ENCODE assay signal across 20 mouse cellular contexts in the genomic region with DNA sequence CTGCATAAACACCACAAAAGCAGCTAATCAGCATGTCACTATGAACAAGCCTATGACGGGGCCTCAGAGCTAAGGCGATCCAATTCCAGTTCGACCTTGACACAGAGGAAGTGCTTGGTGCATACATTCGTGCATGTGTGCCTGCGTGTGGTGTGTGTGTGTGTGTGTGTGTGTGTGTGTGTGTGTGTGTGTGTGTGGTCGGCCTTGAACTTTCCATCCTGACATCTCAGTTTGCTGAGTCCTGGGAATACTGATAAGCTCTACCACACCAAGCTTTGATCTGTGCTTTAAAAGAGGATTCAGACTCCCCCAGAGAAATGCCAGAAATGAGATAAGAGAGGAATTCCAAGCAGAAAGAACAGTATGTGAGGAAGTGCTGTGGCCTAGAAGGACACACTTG.
DNase-seq lines count a peak whose midpoint lies in the region; ATAC-seq and TF ChIP-seq lines count a peak whose summit lies in the region.
"Had no signal": no experiment of that assay in that cellular context is flagged by ENCODE, and none has a peak within 500 bp of the region (broad histone marks: within the 10 kb centered on the region; RNA-seq: fewer than 3 reads in every experiment).

No protein-coding gene starts in this region.

- no peak overlapping the region for H3K9ac ChIP-seq in kidney, postnatal 0 days (ENCODE audit: low read depth, low read length)
- no peak overlapping the region for H3K9ac ChIP-seq in liver, embryonic 11.5 days (ENCODE audit: low read depth, low read length)
- H3K9ac ChIP-seq: forebrain, embryonic 12.5 days; limb, embryonic 15.5 days; midbrain, embryonic 15.5 days had no signal

- H3K4me2 ChIP-seq in kidney, postnatal 0 days (ENCODE audit: low read length), result no peak overlapping the region
- no peak overlapping the region for H3K4me2 ChIP-seq in liver, embryonic 11.5 days
- H3K4me2 ChIP-seq: forebrain, embryonic 12.5 days; limb, embryonic 15.5 days; midbrain, embryonic 15.5 days had no signal

- no peaks in the 10 kb centered on the region for H3K27me3 ChIP-seq in kidney, postnatal 0 days (ENCODE audit: insufficient read depth, low read length)
- no peaks in the 10 kb centered on the region for H3K27me3 ChIP-seq in liver, embryonic 11.5 days (replicated peaks; ENCODE audit: control insufficient read depth, insufficient read depth, low read length)
- H3K27me3 ChIP-seq: CH12.LX; forebrain, embryonic 12.5 days; limb, embryonic 15.5 days; midbrain, embryonic 15.5 days; Patski had no signal

- H3K27ac ChIP-seq in kidney, postnatal 0 days, result no peak overlapping the region
- H3K27ac ChIP-seq in liver, embryonic 11.5 days (ENCODE audit: low read depth, low read length), result no peak overlapping the region
- H3K27ac ChIP-seq: forebrain, embryonic 12.5 days; limb, embryonic 15.5 days; midbrain, embryonic 15.5 days had no signal

- H3K36me3 ChIP-seq in kidney, postnatal 0 days (ENCODE audit: insufficient read depth, low read length), result no peaks in the 10 kb centered on the region
- H3K36me3 ChIP-seq in liver, embryonic 11.5 days (ENCODE audit: control insufficient read depth, insufficient read depth, low read length), result no peaks in the 10 kb centered on the region
- H3K36me3 ChIP-seq: forebrain, embryonic 12.5 days; limb, embryonic 15.5 days; midbrain, embryonic 15.5 days had no signal

- H3K4me3 ChIP-seq in kidney, postnatal 0 days (replicated peaks; ENCODE audit: low read depth, low read length), result no peak overlapping the region
- H3K4me3 ChIP-seq in liver, embryonic 11.5 days (ENCODE audit: low read depth, low read length), result no peak overlapping the region
- H3K4me3 ChIP-seq: forebrain, embryonic 12.5 days; limb, embryonic 15.5 days; midbrain, embryonic 15.5 days had no signal

- TF ChIP-seq CTCF in kidney, postnatal 0 days (IDR thresholded peaks at IDR 0.05; ENCODE audit: low read depth), result no peak

- H3K9me3 ChIP-seq in kidney, postnatal 0 days (replicated peaks; ENCODE audit: low read length), result no peaks in the 10 kb centered on the region
- no peaks in the 10 kb centered on the region for H3K9me3 ChIP-seq in liver, embryonic 11.5 days (ENCODE audit: control insufficient read depth, low read length)
- H3K9me3 ChIP-seq: forebrain, embryonic 12.5 days; limb, embryonic 15.5 days; midbrain, embryonic 15.5 days had no signal

- H3K4me1 ChIP-seq in kidney, postnatal 0 days (replicated peaks; ENCODE audit: insufficient read depth, low read length), result no peaks in the 10 kb centered on the region
- peaks cover 8% of the 10 kb centered on the region for H3K4me1 ChIP-seq in liver, embryonic 11.5 days (replicated peaks; ENCODE audit: control insufficient read depth, insufficient read depth, low read length)
- H3K4me1 ChIP-seq: limb, embryonic 15.5 days had no signal

- 57% methylated on average over 6 of the region's 6 CpGs for WGBS in kidney, postnatal 0 days
- WGBS in liver, embryonic 11.5 days, result 32% methylated on average over 6 of the region's 6 CpGs

- peak; percentile 66 to 80 for DNase-seq in adrenal gland, adult (ENCODE audit: inconsistent age in 2 of 2, low spot score in 1 of 2)
- DNase-seq in adrenal gland, adult 18-20 months (ENCODE audit: low spot score in 2 of 2), result no peak
- DNase-seq in kidney, postnatal 0 days (ENCODE audit: low spot score), result peak; percentile 27
- no peak for DNase-seq in kidney, adult 9 months
- peak; percentile 27 for DNase-seq in 416B (ENCODE audit: low read depth)
- no peak for DNase-seq in liver, embryonic 11.5 days (ENCODE audit: low spot score)
- no peak for DNase-seq in thymus, adult 18-20 months
- DNase-seq: cerebellum, adult 9-11 months; embryo, embryonic 11 days; kidney, postnatal 36 days; lung, postnatal 4 days; right cerebral cortex, postnatal 4 days; thymus, postnatal 36 days had no signal

- ATAC-seq in kidney, postnatal 0 days (replicated peaks; ENCODE audit: low FRiP score, low read depth), result no peak
- peak; percentile 45 for ATAC-seq in liver, embryonic 11.5 days (replicated peaks; ENCODE audit: low FRiP score)
- ATAC-seq in megakaryocyte progenitor cell, adult 5-6 weeks (replicated peaks; ENCODE audit: poor library complexity), result no peak
- ATAC-seq: inflammation-experienced regulatory T-cells, adult 6 months; midbrain, embryonic 15.5 days; Patski had no signal

Comparison
In these comparisons a context has a peak if more than half of its experiments do, and no peak if none do; other contexts are left out.
1. DNase-seq: peak in adrenal gland, adult (2 of 2), kidney, postnatal 0 days (single experiment) and 416B (single experiment); none in adrenal gland, adult 18-20 months (0 of 2), kidney, adult 9 months (single experiment), liver, embryonic 11.5 days (single experiment) and thymus, adult 18-20 months (0 of 2).